Mouse (Mus musculus): ENCODE measurements around the gene Folh1. TPM values are rescaled to one million over a fixed set of nuclear protein-coding genes. Genes with fewer than 3 reads are reported as not detected.

The Folh1 gene
- polyA plus RNA-seq, 1 experiment from 2014 or later = not detected

Other genes starting within 250 kb of the Folh1 start
- gene Olfr295, start 192.1 kb downstream of the Folh1 start, polyA plus RNA-seq (2015; fragmentation: Nextera tagmentation; extraction: Ambion mirVana) = not detected in 2 replicates
- gene Olfr294, start 159.3 kb downstream of the Folh1 start, polyA plus RNA-seq (2015; fragmentation: Nextera tagmentation; extraction: Ambion mirVana) = not detected in 2 replicates
- gene Olfr293, start 126.9 kb downstream of the Folh1 start, polyA plus RNA-seq (2015; fragmentation: Nextera tagmentation; extraction: Ambion mirVana) = not detected in 2 replicates
- not detected in 2 replicates for gene Olfr292, start 87.6 kb downstream of the Folh1 start, polyA plus RNA-seq (2015; fragmentation: Nextera tagmentation; extraction: Ambion mirVana)
- not detected in 2 replicates for gene Vmn2r77, start 19.1 kb upstream of the Folh1 start, polyA plus RNA-seq (2015; fragmentation: Nextera tagmentation; extraction: Ambion mirVana)
- gene Vmn2r78, start 139.2 kb upstream of the Folh1 start, polyA plus RNA-seq (2015; fragmentation: Nextera tagmentation; extraction: Ambion mirVana) = not detected in 2 replicates
- gene Vmn2r79, start 220.2 kb upstream of the Folh1 start, polyA plus RNA-seq (2015; fragmentation: Nextera tagmentation; extraction: Ambion mirVana) = not detected in 2 replicates

Measured in embryonic facial prominence, embryonic 13.5 days (tissue).